Mouse (Mus musculus) lung, postnatal 10 days (tissue): ENCODE data around the gene Tmem45b.

ENCODE experiments used
- DNase-seq: peaks from one replicate; pipeline ENCODE4 v3.0.0; 2021

Gene Tmem45b

DNA sequence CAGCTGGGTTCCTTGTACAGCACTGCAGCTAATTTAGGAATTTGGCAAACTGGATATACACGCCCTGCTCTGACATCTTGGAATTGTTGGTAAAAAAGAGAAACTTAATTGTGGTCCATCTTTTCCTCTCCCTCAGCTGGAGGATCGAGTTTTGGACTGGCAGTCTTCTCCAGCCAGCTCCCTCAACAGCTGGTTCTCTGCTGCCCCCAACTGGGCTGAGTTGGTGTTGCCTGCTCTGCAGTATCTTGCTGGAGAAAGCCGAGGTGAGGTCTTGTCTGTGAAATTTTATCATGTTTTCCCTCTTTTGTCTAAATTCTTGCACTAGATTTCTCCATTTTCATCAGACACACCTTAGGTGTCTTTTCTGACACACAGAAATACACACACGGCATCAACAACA lies 63.8 kb downstream of the Tmem45b start:
- DNase-seq = peak; percentile 84

DNA sequence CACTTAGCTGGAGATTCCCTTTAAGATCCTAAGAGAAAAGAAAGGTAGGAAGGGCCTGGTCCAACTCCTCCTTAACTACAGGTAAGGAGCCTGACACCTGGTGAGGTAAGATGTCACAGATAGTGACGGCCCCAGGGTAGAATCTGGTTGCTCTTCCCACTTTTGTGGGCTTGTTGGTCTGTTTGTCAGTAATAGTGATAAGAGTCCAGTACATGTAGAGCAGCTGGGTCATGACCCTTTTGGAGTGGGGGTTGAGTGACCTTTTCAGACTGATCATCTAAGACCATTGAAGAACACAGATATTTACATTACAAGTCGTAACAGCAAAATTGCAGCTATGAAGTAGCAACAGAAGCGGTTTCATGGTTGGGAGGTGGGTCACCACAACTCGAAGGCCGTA lies 77.1 kb downstream of the Tmem45b start:
- no peak for DNase-seq

DNA sequence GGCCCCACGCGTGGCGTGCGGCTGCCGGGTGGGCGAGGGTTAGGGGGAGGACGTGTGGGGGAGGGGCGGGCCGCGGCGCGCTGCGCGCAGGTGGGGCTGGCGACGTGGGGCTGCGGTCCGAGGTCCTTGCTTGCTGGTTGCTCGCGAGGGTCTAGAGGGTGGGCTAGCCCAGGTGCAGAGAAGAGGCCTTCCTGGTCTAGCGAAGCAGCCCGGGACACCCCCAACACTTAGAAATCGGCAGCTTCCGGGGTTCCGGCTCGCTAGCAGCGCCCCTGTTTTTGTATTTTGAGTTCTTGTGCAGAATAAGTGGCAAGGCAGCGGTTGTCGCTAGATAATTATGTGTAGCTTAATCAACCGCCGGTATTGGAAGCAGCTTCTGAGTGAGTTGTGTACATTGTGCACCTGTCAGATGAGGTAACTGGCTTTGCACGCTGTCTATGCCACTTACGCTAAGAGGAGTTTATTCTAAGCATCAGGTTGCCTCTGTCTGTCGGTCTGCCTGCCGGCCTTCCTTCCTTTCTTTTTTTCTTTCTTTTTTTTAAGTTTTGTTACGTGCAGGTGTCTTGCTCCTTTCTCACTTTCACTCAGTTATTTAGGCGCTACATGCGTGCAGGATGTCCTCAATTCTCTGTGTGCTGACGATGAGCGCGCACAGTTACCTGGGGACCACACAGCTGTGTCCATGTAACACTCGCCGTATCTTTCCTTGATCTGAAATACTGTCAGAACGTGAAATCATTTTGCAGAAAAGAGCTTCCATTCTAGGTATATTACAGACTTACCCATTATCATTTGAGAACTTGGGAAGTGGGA lies 77.7 kb downstream of the Tmem45b start:
- no peak for DNase-seq

DNA sequence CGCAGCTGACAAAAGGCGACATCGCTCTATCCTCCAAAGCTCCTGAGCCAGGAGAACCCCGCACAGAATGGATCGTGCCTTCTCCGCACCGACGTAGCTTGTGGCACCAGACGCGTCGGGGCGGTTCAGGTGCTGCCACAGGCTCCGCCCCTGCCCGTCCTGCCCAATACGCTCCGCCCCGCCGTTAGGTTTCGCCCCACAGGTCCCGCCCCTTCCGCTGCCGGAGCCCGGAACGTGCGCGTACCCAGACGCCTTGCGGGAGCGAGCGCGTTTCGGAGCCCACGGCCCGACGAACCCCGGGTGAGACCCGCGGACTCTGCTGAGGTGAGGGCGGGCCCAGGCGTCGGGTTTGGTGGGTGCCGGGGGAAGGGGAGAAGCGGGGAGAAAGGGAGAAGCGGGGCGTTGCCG lies 78.3 kb downstream of the Tmem45b start, which contains the start of gene Nfrkb:
Gene Nfrkb (plus strand): TSS at position 246 of the 408 bp plus-strand sequence.
- peak; percentile 97 for DNase-seq

DNA sequence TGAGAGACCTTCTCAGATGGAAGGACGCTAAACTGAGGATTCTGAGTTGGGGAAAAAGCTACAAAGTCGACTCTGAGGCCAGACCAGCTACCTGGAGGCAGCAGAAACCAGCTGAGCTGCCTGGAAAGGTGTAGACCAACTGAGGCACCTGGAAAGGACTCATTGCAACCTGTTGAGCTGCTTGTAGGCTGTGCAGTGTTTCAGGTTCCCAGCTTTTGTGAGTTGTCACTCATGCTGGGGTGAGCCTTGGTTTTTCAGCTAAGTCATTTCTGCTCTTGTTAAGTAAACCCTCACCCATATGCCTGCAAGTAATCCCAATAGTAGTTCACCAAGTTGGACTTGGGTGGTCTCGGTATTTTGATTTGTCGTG lies 78.8 kb downstream of the Tmem45b start:
- DNase-seq = no peak

DNA sequence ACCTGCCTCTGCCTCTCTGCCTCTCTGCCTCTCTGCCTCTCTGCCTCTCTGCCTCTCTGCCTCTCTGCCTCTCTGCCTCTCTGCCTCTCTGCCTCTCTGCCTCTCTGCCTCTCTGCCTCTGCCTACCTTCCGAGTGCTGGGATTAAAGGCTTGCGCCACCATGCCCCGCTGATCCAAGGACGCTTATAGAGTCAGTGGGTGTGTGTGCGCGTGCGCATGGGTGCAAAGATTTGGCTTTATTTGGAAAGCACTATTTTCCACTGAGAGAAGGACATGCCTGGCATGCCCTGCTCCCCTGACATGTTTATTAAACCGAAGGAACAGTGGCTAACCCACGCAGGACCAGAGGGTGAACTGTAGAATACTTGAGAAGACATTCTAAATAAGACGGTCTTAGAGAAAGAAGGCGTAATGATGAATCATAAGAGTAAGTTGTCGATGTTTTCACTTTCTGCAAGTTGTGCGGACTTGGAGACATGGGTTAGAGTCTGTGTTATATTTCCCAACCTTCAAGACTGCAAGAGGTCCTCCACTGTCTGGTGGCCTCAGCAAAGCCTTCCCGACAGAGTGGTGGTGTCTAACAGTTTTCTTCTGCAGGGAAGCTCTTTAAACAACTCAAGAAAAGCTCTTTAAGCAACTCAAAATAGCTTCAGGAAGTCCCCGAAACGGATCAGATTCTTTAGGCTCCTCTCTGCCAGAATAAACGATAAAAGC lies 79.3 kb downstream of the Tmem45b start:
- DNase-seq = no peak

DNA sequence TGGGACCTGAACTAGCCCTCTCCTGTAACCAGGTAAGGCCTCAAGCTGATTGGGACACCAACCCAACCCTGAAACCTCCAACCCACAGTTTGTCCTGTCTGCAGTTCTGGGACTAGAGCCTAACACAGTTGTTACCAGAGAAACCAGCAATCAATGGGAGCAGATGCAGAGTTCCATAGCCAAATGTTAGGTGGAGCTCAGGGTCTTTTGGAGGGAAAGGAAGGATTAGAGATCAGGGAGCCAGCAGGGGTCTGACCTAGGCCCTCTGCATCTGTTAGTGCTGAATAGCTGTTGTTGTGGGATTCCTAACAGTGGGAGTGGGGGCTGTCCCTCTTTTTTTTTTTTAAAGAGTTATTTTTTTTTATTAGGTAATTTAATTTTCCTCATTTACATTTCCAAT lies 87.6 kb downstream of the Tmem45b start:
- DNase-seq = no peak
